Mouse (Mus musculus): ENCODE results near the gene Olfr1220. TPM values are rescaled to one million over a fixed set of nuclear protein-coding genes. Genes with fewer than 3 reads are reported as not detected.

The Olfr1220 gene
- polyA plus RNA-seq, 1 experiment = not detected

GRCm38 (mm10) chr2:89061087-89061486 is 45.5 kb downstream of the Olfr1220 start, which contains the start of gene Olfr1218:
Gene Olfr1218 (minus strand): TSS chr2:89061187.
- TF ChIP-seq POLR2A (IDR thresholded peaks at IDR 0.05; ENCODE audit: control insufficient read depth, low read depth, low read length) (no peak), CTCF (IDR thresholded peaks at IDR 0.05; ENCODE audit: control insufficient read depth, insufficient read depth, insufficient replicate concordance, low read depth, low read length) (no peak)
- no peaks in the 10 kb centered on the region for H3K27me3 ChIP-seq (ENCODE audit: control insufficient read depth, insufficient read depth, low read length)

More at GRCm38 (mm10) chr2:89061087-89061486, 45.5 kb downstream of the Olfr1220 start, which contains the start of gene Olfr1218:
- Histone ChIP-seq H3K27ac (ENCODE audit: control insufficient read depth, insufficient read depth, low read depth, low read length) (no peak within 1 kb of the TSS), H3K36me3 (ENCODE audit: control insufficient read depth, insufficient read depth, low read length) (no peaks in the 10 kb centered on the region), H3K4me1 (ENCODE audit: control insufficient read depth, insufficient read depth, low read length) (no peaks in the 10 kb centered on the region), H3K4me3 (ENCODE audit: control insufficient read depth, low read depth, low read length) (no peak within 1 kb of the TSS)

Other genes with a start within 250 kb of the Olfr1220 start
- gene Olfr1206, start 243.6 kb downstream of the Olfr1220 start, polyA plus RNA-seq (2012; rRNA removed) = not detected in 2 replicates
- not detected in 2 replicates for gene Olfr1208, start 204.5 kb downstream of the Olfr1220 start, polyA plus RNA-seq (2012; rRNA removed)
- not detected in 2 replicates for gene Olfr1209, start 191.7 kb downstream of the Olfr1220 start, polyA plus RNA-seq (2012; rRNA removed)
- gene Olfr1211, start 168.7 kb downstream of the Olfr1220 start, polyA plus RNA-seq (2012; rRNA removed) = not detected in 2 replicates
- gene Olfr1212, start 152.9 kb downstream of the Olfr1220 start, polyA plus RNA-seq (2012; rRNA removed) = not detected in 2 replicates
- not detected in 2 replicates for gene Gm13762, start 126.6 kb downstream of the Olfr1220 start, polyA plus RNA-seq (2012; rRNA removed)
- gene Olfr1214, start 114.2 kb downstream of the Olfr1220 start, polyA plus RNA-seq (2012; rRNA removed) = not detected in 2 replicates
- not detected in 2 replicates for gene Olfr1215, start 99.9 kb downstream of the Olfr1220 start, polyA plus RNA-seq (2012; rRNA removed)
- gene Olfr1216, start 88.5 kb downstream of the Olfr1220 start, polyA plus RNA-seq (2012; rRNA removed) = not detected in 2 replicates
- gene Olfr1217, start 74.8 kb downstream of the Olfr1220 start, polyA plus RNA-seq (2012; rRNA removed) = not detected in 2 replicates
- not detected in 2 replicates for gene Olfr1218, start 45.6 kb downstream of the Olfr1220 start, polyA plus RNA-seq (2012; rRNA removed)
- not detected in 2 replicates for gene Olfr1219, start 23.3 kb downstream of the Olfr1220 start, polyA plus RNA-seq (2012; rRNA removed)
- gene Olfr1221, start 10.4 kb upstream of the Olfr1220 start, polyA plus RNA-seq (2012; rRNA removed) = not detected in 2 replicates
- not detected in 2 replicates for gene Olfr1222, start 26.2 kb upstream of the Olfr1220 start, polyA plus RNA-seq (2012; rRNA removed)
- not detected in 2 replicates for gene Olfr1223, start 44.7 kb upstream of the Olfr1220 start, polyA plus RNA-seq (2012; rRNA removed)
- not detected in 2 replicates for gene Olfr1224-ps1, start 57.3 kb upstream of the Olfr1220 start, polyA plus RNA-seq (2012; rRNA removed)
- not detected in 2 replicates for gene Olfr1225, start 67.8 kb upstream of the Olfr1220 start, polyA plus RNA-seq (2012; rRNA removed)
- not detected in 2 replicates for gene Olfr1226, start 93.2 kb upstream of the Olfr1220 start, polyA plus RNA-seq (2012; rRNA removed)
- not detected in 2 replicates for gene Olfr1228, start 147.2 kb upstream of the Olfr1220 start, polyA plus RNA-seq (2012; rRNA removed)
- gene Olfr1229, start 181.2 kb upstream of the Olfr1220 start, polyA plus RNA-seq (2012; rRNA removed) = not detected in 2 replicates
- gene Olfr1230, start 190.4 kb upstream of the Olfr1220 start, polyA plus RNA-seq (2012; rRNA removed) = not detected in 2 replicates
- gene Olfr1231, start 200.2 kb upstream of the Olfr1220 start, polyA plus RNA-seq (2012; rRNA removed) = not detected in 2 replicates
- not detected in 2 replicates for gene Olfr1232, start 222.8 kb upstream of the Olfr1220 start, polyA plus RNA-seq (2012; rRNA removed)
- 0.14 TPM in 1 of 2 replicates, not detected in the other for gene Olfr1233, start 235.6 kb upstream of the Olfr1220 start, polyA plus RNA-seq (2012; rRNA removed)

Data from testis, adult 2 months (tissue).